Mouse (Mus musculus): ENCODE results near the gene Lad1.

Lad1 gene

DNA sequence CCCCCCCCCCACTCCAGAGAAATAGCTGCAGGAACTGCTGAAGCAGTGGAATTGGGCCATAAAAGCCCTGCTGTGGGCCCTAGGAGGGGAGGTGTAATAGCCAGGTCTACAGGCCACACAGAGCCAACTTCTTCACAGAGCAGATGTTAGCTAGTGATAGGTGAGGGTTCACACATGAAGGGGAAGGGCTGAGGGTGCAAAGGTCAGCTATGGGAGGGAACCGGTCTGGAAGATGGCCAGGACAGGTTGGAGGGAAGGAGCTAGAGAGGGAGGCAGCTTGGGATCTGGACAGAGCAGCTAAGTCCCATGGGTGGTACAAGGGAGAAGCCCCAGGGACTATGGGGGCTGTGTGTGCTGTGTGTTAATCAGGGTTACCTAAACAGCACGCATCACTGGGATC is 8.2 kb upstream of the Lad1 start:
- DNase-seq, result peak; percentile 77

- DNase-seq, result peak; percentile 96
These were observed 7.3 kb upstream of the Lad1 start for GRCm38 (mm10) chr1:135811016-135811646.

GRCm38 (mm10) chr1:135812205-135812604 is 6.2 kb upstream of the Lad1 start:
- no peak for DNase-seq

GRCm38 (mm10) chr1:135812618-135813017 is 5.8 kb upstream of the Lad1 start:
- peak; percentile 48 for DNase-seq

DNA sequence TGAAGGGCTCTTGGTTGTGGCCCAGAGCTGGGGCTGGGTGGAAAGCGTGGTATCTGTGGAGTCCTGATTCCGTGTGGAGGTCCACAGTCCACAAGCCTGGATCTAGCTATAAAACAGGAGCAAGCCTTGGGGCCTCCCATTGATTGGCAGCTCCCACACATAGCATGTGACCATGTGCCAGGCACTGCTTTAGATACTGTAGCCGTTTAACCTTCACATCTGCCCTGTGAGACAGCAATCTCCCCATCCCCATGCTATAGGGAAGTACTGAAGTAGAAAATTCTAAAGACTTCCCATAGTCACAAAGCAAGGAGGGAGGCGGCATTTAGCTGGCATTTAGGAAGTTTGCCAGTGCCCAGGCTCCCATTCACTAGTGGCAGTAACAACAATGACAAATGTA is 5.3 kb upstream of the Lad1 start:
- DNase-seq, result peak; percentile 49

- DNase-seq, result peak; percentile 93
These were observed 4.6 kb upstream of the Lad1 start for GRCm38 (mm10) chr1:135813687-135814395.

GRCm38 (mm10) chr1:135814531-135814930 is 3.9 kb upstream of the Lad1 start:
- DNase-seq, result peak; percentile 52

DNA sequence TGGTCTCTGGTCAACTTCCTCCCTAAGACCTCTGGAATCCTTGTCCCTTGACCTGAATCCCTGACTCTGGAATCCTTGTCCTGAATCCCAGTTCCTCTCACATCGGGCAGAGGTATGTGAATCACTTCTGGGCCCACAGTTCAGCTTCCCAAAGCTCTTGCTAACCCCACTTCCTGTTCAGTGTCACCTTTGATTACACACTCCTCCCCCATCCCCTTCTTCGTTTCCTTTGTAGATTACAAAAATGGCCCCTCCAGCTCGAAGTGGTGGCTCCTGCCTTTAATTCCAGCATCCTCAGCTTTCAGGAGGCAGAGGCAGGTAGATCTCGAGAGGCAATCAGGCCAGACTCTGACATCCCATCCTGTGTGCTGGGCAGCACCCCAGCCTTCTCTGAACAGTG is 803 bp upstream of the Lad1 start:
- DNase-seq, result no peak

GRCm38 (mm10) chr1:135820071-135820470 is 1.7 kb downstream of the Lad1 start:
- peak; percentile 56 for DNase-seq

- peak; percentile 94 for DNase-seq
These were observed 2.5 kb downstream of the Lad1 start for GRCm38 (mm10) chr1:135820736-135821364.

- no peak for DNase-seq
These were observed 3.4 kb downstream of the Lad1 start for GRCm38 (mm10) chr1:135821780-135822179.

GRCm38 (mm10) chr1:135828918-135829317 is 10.5 kb downstream of the Lad1 start:
- peak; percentile 68 for DNase-seq

DNA sequence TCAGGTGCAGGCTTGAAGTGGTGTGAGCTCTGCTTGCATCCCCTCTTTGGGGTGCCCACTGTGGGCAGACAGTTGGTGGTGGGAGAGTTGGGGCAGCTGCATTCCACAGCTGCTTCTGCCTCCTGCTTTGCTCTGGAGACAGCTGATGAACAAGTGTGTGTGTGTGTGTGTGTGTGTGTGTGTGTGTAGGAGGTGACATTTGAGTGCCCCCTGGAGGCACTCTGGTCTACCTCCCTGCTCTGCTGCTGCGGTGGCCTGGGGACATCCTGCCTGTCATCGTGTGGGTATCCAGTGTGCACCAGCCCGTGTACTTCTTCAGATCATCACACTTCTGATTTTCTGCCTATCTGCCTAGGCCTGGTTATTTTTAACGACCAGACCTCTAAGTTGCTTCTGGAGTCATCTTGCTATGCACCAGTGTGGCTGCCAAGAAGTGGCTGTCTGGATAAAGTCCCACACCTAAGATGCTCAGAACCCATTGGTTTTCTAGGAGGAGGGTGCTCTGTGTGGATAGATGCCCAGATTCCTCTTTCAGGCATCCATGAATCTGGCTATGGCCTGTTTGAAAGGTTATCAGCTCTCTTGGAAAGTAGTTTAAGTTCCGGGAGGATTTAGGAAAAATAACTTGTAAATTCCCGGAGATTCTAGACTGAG is 15.9 kb downstream of the Lad1 start:
- DNase-seq, result no peak

DNA sequence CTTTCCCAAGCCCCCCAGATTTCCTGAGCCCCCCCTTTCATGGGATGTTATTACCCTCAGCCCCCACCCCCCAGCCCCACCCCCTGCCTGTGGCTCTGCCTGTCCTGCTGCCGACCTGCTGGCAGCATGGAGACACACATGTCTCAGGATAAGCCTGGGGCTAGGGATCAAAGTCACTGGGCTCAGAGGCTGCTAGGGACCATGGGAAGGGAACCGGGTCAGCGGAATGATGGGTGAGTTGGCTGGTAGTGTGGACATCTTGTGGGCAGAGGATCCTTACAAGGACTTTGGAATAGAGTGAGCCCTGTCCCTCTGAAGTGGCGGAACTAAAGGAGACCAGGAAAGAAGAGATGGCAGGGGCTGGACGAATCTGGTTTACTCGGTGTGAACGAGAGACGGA is 16.6 kb downstream of the Lad1 start:
- DNase-seq, result no peak

DNA sequence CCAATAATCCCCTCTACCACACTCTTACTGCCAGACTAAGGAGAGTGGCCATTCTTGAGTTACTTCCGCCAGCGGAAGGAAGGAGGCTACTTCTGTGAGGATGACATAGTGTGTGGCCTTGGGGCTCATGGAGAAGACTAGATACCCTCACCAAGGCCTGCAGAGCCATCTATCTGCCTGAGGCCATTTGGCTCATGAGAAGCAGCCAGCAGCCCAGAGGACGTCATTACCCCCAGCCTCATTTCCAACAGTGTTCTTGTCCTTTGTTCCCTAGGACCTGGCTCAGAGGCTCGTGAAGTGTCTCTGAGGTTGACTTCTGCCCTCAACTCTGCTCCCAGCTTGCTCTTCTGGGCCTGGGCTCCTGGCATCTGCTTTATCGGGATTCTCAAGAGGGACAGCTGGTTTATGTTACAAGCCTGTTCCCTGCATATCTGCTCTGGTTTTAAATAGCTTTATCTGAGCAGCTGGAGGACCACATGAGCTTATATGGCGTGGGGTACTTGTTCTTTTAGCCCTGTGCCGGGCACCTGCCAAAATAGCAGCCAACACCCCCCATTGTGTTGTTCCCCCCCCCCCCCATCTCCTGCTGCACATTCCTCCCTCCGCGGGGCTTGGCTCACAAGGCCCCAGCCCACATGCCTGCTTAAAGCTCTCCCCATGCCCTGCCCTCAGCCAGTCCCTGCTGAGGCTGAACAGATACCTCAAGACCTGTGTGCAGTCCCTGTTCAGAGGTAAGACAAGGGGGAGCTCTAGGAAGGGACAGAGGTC is 17.5 kb downstream of the Lad1 start, which contains the start of gene Tnnt2:
Tnnt2 (plus strand) TSS at position 639 of the 768 bp plus-strand sequence.
- no peak for DNase-seq

GRCm38 (mm10) chr1:135838626-135839025 is 20.2 kb downstream of the Lad1 start:
- no peak for DNase-seq

DNA sequence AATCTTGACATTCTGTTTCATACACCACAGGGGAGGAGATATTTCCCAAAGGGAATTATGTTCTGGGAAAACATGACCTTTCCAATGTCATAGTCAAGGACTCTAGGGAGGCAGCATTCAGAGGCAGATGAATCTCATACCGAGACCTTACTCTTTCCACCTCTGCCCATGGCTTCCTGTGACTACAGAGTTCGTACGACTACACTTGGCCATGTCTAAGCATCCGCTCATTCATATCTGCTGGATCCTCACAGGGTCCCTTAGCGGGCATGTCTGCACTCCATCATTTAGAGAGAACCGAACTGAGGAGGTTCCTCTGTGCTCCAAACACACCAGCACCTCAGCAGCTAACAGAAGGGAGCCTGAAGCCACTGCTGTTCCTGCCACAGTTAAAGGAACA is 20.7 kb downstream of the Lad1 start:
- no peak for DNase-seq

DNA sequence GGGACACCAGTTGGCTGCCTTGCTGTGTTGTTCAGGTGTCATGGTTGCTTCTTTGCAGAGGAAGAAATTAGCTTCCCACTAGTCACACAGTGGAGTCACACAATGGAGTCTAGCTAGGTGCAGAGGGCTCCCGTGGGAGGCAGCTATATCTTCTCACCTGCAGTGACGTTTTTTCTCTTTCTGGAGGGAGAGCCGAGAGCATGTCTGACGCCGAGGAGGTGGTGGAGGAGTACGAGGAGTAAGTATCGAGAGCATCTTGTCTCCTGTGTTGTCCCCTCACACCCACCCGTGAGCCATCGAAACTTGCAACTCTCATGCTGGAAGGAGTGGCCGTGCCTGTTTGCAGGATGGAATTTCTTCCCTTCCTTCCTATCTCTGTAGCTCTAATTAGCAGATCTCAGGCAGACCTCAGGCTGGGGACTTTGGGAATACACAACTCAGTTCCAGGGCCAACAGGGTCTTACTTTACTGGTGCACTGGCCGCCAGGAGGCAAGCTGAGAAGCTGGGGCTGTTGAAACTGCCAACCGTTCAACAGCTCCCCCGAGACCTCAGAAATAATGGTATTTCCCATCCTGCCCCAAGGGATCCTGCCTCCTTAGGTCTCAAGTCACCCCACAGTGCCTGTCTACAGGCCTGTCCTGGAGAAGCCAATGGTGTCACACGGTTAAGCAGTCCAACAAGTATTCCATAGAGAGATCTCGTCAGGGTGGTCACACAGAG is 22.4 kb downstream of the Lad1 start:
- DNase-seq, result no peak

- DNase-seq, result no peak
These were observed 25.3 kb downstream of the Lad1 start for GRCm38 (mm10) chr1:135843519-135844262.

DNA sequence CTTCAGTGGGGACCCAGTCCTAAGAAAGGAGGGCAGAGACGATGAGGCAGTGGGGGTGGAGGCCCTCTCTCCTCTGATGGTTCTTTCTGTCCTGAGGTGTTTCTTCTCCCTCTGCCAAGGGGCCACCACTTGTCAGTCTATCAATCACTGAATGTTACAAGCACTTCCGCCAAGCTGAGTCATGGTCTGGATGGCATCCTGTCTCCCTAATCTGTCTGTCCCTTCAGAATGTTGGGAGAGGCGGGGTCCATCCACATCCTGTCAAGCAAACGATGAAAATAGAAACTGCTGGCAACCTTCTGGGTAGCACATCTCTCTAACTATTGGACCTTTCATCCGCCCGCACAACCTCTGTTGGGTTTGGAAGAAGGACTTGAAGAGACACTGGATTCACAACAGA is 26.1 kb downstream of the Lad1 start:
- DNase-seq, result no peak

- DNase-seq, result no peak
These were observed 28.2 kb downstream of the Lad1 start for GRCm38 (mm10) chr1:135846632-135847031.
